Mouse (Mus musculus) adrenal gland, postnatal 36 days (tissue): ENCODE results near the gene Zfp81. TPM values are rescaled to one million over a fixed set of nuclear protein-coding genes. Genes with fewer than 3 reads are reported as not detected.
"Not testable (repeated sequence)": the region's sequence is repeated elsewhere in the genome, so short reads cannot be mapped to it uniquely, and the experiment has no call there.

Experiments used
- DNase-seq, 2 experiments: peaks; one replicate each; pipeline ENCODE4 v3.0.0; 2021; ENCODE audit warnings: mixed read lengths in 1 of 2
- long read RNA-seq, 2 experiments: library from polyadenylated mRNA; stranded (forward); transcript quantifications; one replicate each; pipeline ENCODE4 v2.0.0; 2021; ENCODE audit warnings: borderline sequencing depth in 2 of 2
- total RNA-seq, 2 experiments: library from RNA; stranded (reverse); gene quantifications; 2 replicates each; pipeline ENCODE4 v1.2.3; 2021

Gene Zfp81
- 1 to 10 TPM; 7.0 to 8.9 TPM for total RNA-seq
- long read RNA-seq, experiment 1, full-length matches to known transcripts: 2 of 3 reads
- long read RNA-seq, experiment 1, partial matches to known transcripts: 0 of 3 reads
- long read RNA-seq, experiment 1, other reads (novel, unspliced or antisense): 1 of 3 reads
- long read RNA-seq, experiment 2, partial matches to known transcripts: 0 of 1 reads
- long read RNA-seq, experiment 2, other reads (novel, unspliced or antisense): 0 of 1 reads

GRCm38 (mm10) chr17:33358411-33359384, at the start of gene Zfp81:
Zfp81 (minus strand) TSS chr17:33358878.
- peak; percentile 82 to 85 for DNase-seq

- peak; percentile 86 to 87 for DNase-seq
These were observed 35.7 kb upstream of the Zfp81 start, which contains the start of gene Zfp101 for GRCm38 (mm10) chr17:33394182-33395034. Zfp101 (minus strand) TSS chr17:33394641.

- DNase-seq: no peak
These were observed 33.6 kb upstream of the Zfp81 start for GRCm38 (mm10) chr17:33392271-33392670.

DNA sequence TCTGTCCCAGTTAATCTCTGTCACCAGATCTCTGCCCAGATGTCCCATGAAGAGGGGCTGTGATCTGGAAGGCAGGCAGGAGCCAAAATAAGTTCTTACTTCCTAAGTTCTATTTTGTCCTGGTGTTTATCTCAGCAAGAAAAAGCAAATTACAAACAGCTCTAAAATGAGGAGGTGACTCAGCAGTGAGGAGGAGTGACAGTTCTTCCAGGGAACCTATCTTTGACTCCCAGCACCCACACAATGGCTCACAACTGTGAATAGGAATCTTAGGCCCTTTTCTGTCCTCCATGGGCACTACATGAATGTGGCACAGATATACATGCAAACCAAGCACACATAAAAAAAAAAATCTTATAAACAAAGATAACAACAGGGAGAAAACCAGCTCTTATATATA, 27.0 kb upstream of the Zfp81 start:
- no peak for DNase-seq

DNA sequence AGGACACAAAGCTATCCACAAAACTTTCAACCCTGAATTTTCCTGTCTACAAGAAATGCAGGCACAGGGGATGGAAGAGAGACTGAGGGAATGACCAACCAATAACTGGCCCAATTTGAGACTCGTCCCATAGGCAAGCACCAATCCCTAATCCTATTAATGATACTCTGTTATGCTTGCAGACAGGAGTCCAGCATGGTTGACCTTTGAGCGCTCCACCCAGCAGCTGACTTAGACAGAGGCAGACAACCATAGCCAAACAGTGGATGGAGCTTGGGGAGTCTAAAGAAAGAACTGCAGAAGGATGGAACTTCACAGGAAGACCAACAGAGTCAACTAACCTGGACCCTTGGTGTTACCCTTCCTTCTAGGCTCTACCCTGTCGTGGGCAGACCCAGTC, 14.1 kb upstream of the Zfp81 start:
- DNase-seq: no peak

- no peak for DNase-seq
These were observed 5.7 kb downstream of the Zfp81 start for GRCm38 (mm10) chr17:33352981-33353380.

DNA sequence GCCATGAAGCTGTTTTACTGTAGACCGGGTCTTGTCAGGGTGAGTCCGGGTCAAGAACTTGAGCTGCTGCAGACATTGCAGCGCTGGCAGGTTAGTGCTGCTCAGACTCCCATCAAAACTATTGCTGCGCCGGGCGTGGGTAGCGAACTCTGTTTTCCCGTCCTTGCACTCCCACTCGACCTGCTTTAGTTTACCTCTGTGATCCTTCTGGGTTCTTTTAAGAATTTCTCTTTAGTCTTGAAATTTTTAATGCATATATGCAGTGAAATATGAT, 68.9 kb downstream of the Zfp81 start:
- DNase-seq: not testable (repeated sequence)

DNA sequence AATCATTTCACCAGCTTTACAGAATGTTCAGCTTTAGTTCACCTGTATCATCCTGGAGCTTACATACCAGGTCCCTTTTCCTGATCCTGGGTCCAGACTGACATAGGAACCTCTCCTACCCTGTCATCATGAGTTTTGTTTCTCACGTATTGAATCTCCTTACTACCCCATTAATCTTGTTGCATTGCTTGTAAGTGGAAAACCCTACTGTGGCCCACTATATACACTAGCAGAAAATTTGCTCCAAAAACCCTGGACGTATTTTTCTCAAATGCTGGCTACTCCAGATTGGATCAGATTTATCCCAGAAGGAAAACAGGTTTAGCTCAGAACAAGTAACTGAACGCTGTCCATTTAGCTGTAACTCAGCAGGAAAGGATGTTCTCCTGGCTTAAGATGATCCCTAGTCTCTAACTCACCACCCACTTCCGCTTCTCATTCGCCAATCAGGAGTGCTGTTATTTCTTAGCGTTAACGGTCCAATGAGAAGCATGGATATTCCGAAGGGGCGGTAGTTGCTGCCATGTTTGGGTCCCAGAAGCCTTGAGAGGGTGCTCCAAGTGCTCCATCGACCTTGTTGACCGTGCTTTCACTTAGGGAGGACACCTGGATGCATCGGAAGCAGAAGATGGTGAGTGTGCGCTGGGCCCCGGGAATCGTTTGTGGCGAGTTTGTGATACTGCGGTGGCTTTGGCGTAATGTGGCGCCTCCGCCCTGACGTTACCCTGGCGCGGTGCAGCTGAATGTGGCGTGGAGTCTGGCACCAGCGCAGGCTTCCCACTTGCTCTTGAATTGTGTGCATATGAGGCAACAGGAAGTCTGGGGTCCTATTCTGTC, 69.4 kb downstream of the Zfp81 start, which contains the start of gene Zfp955b:
Zfp955b (plus strand) TSS at position 506 of the 837 bp plus-strand sequence.
- DNase-seq: not testable (repeated sequence)

Other genes starting within 250 kb of the Zfp81 start
- not detected for gene Morc2b, start 219.2 kb downstream of the Zfp81 start, total RNA-seq
- not detected for gene Olfr55, start 190.4 kb downstream of the Zfp81 start, total RNA-seq
- gene Olfr239, start 167.6 kb downstream of the Zfp81 start, total RNA-seq: not detected
- gene Olfr1564, start 137.2 kb downstream of the Zfp81 start, total RNA-seq: not detected
- gene Zfp955a, start 103.7 kb downstream of the Zfp81 start, total RNA-seq: 1 to 10 TPM; 5.7 to 8.6 TPM
- under 1 TPM in 1 of 2 experiments, not detected in 1; 0.03 TPM for gene Olfr63, start 94.2 kb downstream of the Zfp81 start, total RNA-seq
- gene Zfp955b, start 69.3 kb downstream of the Zfp81 start, total RNA-seq: 10 to 100 TPM in 1 of 2 experiments, 1 to 10 TPM in 1; 8.0 to 10.2 TPM
- 1 to 10 TPM; 6.0 to 8.8 TPM for gene Zfp101, start 35.8 kb upstream of the Zfp81 start, total RNA-seq
- gene Actl9, start 74.0 kb upstream of the Zfp81 start, total RNA-seq: under 1 TPM in 1 of 2 experiments, not detected in 1; 0.20 TPM
- gene Adamts10, start 165.3 kb upstream of the Zfp81 start, total RNA-seq: 10 to 100 TPM; 22.3 to 29.7 TPM
- gene Myo1f, start 196.8 kb upstream of the Zfp81 start, total RNA-seq: 1 to 10 TPM; 2.1 to 3.3 TPM